Mouse (Mus musculus): ENCODE measurements around the gene Pam.

GRCm38 (mm10) chr1:97947100-97947499, 148.3 kb downstream of the Pam start:
- TF ChIP-seq POLR2A (IDR thresholded peaks at IDR 0.05; ENCODE audit: low read depth, low read length) (no peak), CTCF (conservative IDR thresholded peaks at IDR 0.05; ENCODE audit: insufficient read depth, insufficient read length, low read depth, low read length) (no peak)

Measured in kidney, adult 2 months (tissue).